Mouse (Mus musculus) left cerebral cortex, postnatal 4 days (tissue): ENCODE measurements around the gene Tmem252. TPM values are rescaled to one million over a fixed set of nuclear protein-coding genes. Genes with fewer than 3 reads are reported as not detected.
"Not testable (repeated sequence)": the region's sequence is repeated elsewhere in the genome, so short reads cannot be mapped to it uniquely, and the experiment has no call there.

Experiments
- DNase-seq: peaks from one replicate; pipeline ENCODE4 v3.0.0-alpha.2; 2022
- intact Hi-C: fragments of 180-260 bp; cut with DNase I; formaldehyde crosslinking; loops from one replicate; pipeline ENCODE4 v1.15.1; 2025
- total RNA-seq, 2 experiments: library from RNA; stranded (reverse); gene quantifications; 2 replicates each; pipeline ENCODE4 v1.2.3; 2021

The Tmem252 gene
- total RNA-seq, 2 experiments from 2014 or later, result 0.50 to 0.76 TPM

GRCm38 (mm10) chr19:24676429-24676828, 2.6 kb downstream of the Tmem252 start:
- DNase-seq, result no peak
- intact Hi-C loops, result no loop called here

GRCm38 (mm10) chr19:24677242-24677984, 3.6 kb downstream of the Tmem252 start:
- intact Hi-C loops, result no loop called here
- DNase-seq, result no peak

GRCm38 (mm10) chr19:24683016-24683720, 9.4 kb downstream of the Tmem252 start:
- intact Hi-C loops, result no loop called here
- no peak for DNase-seq

- DNase-seq, result no peak
- intact Hi-C loops, result no loop called here
Observed at GRCm38 (mm10) chr19:24686411-24686810, 12.6 kb downstream of the Tmem252 start.

GRCm38 (mm10) chr19:24688327-24688726, 14.5 kb downstream of the Tmem252 start:
- intact Hi-C loops, result no loop called here
- no peak for DNase-seq

GRCm38 (mm10) chr19:24689531-24689930, 15.7 kb downstream of the Tmem252 start:
- intact Hi-C loops, result no loop called here
- DNase-seq, result no peak

- DNase-seq, result no peak
- intact Hi-C loops, result no loop called here
Observed at GRCm38 (mm10) chr19:24692691-24693090, 18.9 kb downstream of the Tmem252 start.

- intact Hi-C loops, result no loop called here
- no peak for DNase-seq
Observed at GRCm38 (mm10) chr19:24697946-24698345, 24.1 kb downstream of the Tmem252 start.

- no peak for DNase-seq
Observed at GRCm38 (mm10) chr19:24698651-24699050, 24.8 kb downstream of the Tmem252 start.

GRCm38 (mm10) chr19:24699196-24699595, 25.4 kb downstream of the Tmem252 start:
- intact Hi-C loops, result no loop called here
- no peak for DNase-seq

More at GRCm38 (mm10) chr19:24698651-24699050, 24.8 kb downstream of the Tmem252 start:
- intact Hi-C loops, result no loop called here

GRCm38 (mm10) chr19:24699910-24700309, 26.1 kb downstream of the Tmem252 start:
- DNase-seq, result no peak
- intact Hi-C loops, result no loop called here

- DNase-seq, result no peak
Observed at GRCm38 (mm10) chr19:24700664-24701063, 26.9 kb downstream of the Tmem252 start.

GRCm38 (mm10) chr19:24701716-24702115, 27.9 kb downstream of the Tmem252 start:
- DNase-seq, result peak; percentile 14
- intact Hi-C loops, result no loop called here

More at GRCm38 (mm10) chr19:24700664-24701063, 26.9 kb downstream of the Tmem252 start:
- intact Hi-C loops, result no loop called here

GRCm38 (mm10) chr19:24703168-24703567, 29.4 kb downstream of the Tmem252 start:
- intact Hi-C loops, DNase-seq: not testable (repeated sequence)

- intact Hi-C loops, result no loop called here
- no peak for DNase-seq
Observed at GRCm38 (mm10) chr19:24703680-24704079, 29.9 kb downstream of the Tmem252 start.

- intact Hi-C loops, result no loop called here
- DNase-seq, result no peak
Observed at GRCm38 (mm10) chr19:24704326-24704725, 30.5 kb downstream of the Tmem252 start.

- DNase-seq, result peak; percentile 43
- intact Hi-C loops, result loop anchor here (5.0 kb wide), 1 partner anchor 167 kb away; no protein-coding TSS in a partner anchor
Observed at GRCm38 (mm10) chr19:24705395-24705794, 31.6 kb downstream of the Tmem252 start.

- no peak for DNase-seq
- intact Hi-C loops, result loop anchor here (5.0 kb wide), 1 partner anchor 165 kb away; no protein-coding TSS in a partner anchor
Observed at GRCm38 (mm10) chr19:24707071-24707906, 33.5 kb downstream of the Tmem252 start.

GRCm38 (mm10) chr19:24708032-24708431, 34.2 kb downstream of the Tmem252 start:
- DNase-seq, result no peak
- intact Hi-C loops, result loop anchor here (5.0 kb wide), 1 partner anchor 164 kb away; no protein-coding TSS in a partner anchor

GRCm38 (mm10) chr19:24716303-24717097, 42.7 kb downstream of the Tmem252 start:
- intact Hi-C loops, result no loop called here
- DNase-seq, result no peak
